8 mouse cellular contexts compared by ENCODE assay signal in the genomic region with DNA sequence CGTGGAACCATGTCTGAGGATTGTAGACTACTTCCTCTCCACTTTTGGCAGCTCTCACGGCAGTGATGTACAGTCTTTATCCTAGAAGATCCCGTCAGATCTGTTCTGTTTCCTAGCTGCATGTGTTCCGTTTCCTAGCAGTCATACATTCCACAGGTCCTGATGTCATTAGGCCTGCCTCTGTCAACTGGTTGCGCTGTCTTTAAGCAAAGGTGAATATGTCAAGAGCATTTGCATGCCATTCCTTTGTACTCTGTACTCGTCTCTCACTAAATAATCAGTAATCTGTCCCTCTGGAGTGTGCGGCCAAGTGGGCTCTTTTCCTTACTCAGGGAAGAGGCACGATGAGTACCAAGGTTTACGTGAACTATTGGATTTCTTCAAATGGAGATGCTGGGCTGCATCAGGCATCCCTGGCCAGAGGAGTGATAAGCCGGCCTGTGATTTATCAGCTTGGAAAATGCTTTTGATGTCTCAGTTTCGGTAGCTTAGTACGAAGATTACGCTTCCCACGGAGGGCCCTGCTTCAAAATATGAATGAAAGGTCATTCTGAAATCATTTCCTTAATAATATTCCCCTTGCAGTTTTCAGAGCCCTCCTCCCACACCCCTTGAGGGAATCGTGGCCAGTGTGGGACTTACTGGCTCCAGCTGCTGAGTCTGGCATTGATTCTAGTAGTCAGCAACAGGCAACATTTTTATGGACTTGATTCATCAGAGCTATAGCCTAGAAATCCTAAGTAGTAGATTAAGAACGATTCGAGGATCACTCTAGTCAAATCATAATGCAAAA. TPM values are rescaled to one million over a fixed set of nuclear protein-coding genes. Genes with fewer than 3 reads are reported as not detected.
DNase-seq lines count a peak whose midpoint lies in the region; ATAC-seq lines count a peak whose summit lies in the region.

No protein-coding gene starts in this region.

- WGBS in embryonic facial prominence, embryonic 14.5 days, result 38% methylated on average over 17 of the region's 17 CpGs
- 40% methylated on average over 17 of the region's 17 CpGs for WGBS in hindbrain, embryonic 10.5 days

- H3K4me3 ChIP-seq in embryonic facial prominence, embryonic 14.5 days (ENCODE audit: low read depth, low read length), result peak overlapping the region; percentile 72
- H3K4me3 ChIP-seq in hindbrain, embryonic 10.5 days, result peak overlapping the region; percentile 81

- no peak for ATAC-seq in embryonic facial prominence, embryonic 14.5 days (ENCODE audit: low read depth)
- ATAC-seq in activated CD4-positive, CD25-positive, alpha-beta regulatory T cell, adult 4 months, result no peak

- H3K27ac ChIP-seq in embryonic facial prominence, embryonic 14.5 days (replicated peaks; ENCODE audit: low read depth, low read length), result no peak overlapping the region
- H3K27ac ChIP-seq in hindbrain, embryonic 10.5 days, result no peak overlapping the region

- H3K9ac ChIP-seq in embryonic facial prominence, embryonic 14.5 days (ENCODE audit: low read depth, low read length), result 0 out of 2 replicates have a peak overlapping the region, but pooled peaks have one; percentile 0

- DNase-seq in cerebellum, adult 9-10 months, result peak; percentile 13
- DNase-seq in cerebellum, adult 11-12 months, result no peak
- DNase-seq in embryonic facial prominence, embryonic 14.5 days (ENCODE audit: low spot score), result peak; percentile 71
- DNase-seq in hindbrain, embryonic 10.5 days (ENCODE audit: low spot score), result peak; percentile 28
- peak; percentile 48 for DNase-seq in lung, postnatal 36 days
- no peak for DNase-seq in adrenal gland, adult 8-10 months
- no peak for DNase-seq in urinary bladder, postnatal 4 days (ENCODE audit: low spot score in 2 of 2)

- no peaks in the 10 kb centered on the region for H3K36me3 ChIP-seq in embryonic facial prominence, embryonic 14.5 days (ENCODE audit: control insufficient read depth, insufficient read depth, low read length)
- H3K36me3 ChIP-seq in hindbrain, embryonic 10.5 days, result no peaks in the 10 kb centered on the region

- H3K27me3 ChIP-seq in embryonic facial prominence, embryonic 14.5 days (replicated peaks; ENCODE audit: control insufficient read depth, insufficient read depth, low read length), result no peaks in the 10 kb centered on the region
- H3K27me3 ChIP-seq in hindbrain, embryonic 10.5 days (ENCODE audit: insufficient read depth, poor library complexity, severe bottlenecking), result no peaks in the 10 kb centered on the region; the same call in 1 of the 2 replicates

- no peaks in the 10 kb centered on the region for H3K9me3 ChIP-seq in embryonic facial prominence, embryonic 14.5 days (ENCODE audit: control insufficient read depth, low read length)
- no peaks in the 10 kb centered on the region for H3K9me3 ChIP-seq in hindbrain, embryonic 10.5 days

- peak overlapping the region; percentile 80 for H3K4me2 ChIP-seq in embryonic facial prominence, embryonic 14.5 days (ENCODE audit: low read depth, low read length)

- H3K4me1 ChIP-seq in embryonic facial prominence, embryonic 14.5 days (ENCODE audit: control insufficient read depth, insufficient read depth, low read length), result peaks cover 11% of the 10 kb centered on the region
- peaks cover 53% of the 10 kb centered on the region for H3K4me1 ChIP-seq in hindbrain, embryonic 10.5 days (replicated peaks)

RNA-seq across cellular contexts. Expression of a gene that starts 4.2 kb away (rescaled TPM):
- 26.0 and 29.5 TPM in 2 replicates for polyA plus RNA-seq in embryonic facial prominence, embryonic 14.5 days (2014; fragmentation: Nextera tagmentation; extraction: Ambion mirVana)
- polyA plus RNA-seq in hindbrain, embryonic 10.5 days (2016; fragmentation: Nextera tagmentation; extraction: Ambion mirVana), result 16.0 and 23.3 TPM in 2 replicates
- 10 to 100 TPM in 1 of 4 experiments, 1 to 10 TPM in 3; 3.3 to 10.2 (median 6.3) TPM for total RNA-seq in adrenal gland, adult 8-10 months (2022)
- polyA plus RNA-seq in activated CD4-positive, CD25-positive, alpha-beta regulatory T cell, adult 4 months (2017; shearing (Covaris generic)), result 1 to 10 TPM in 1 of 2 experiments, not detected in 1; 1.4 TPM

Comparison
In these comparisons a context has a peak if more than half of its experiments do, and no peak if none do; other contexts are left out.
1. DNase-seq: peak in cerebellum, adult 9-10 months (single experiment), embryonic facial prominence, embryonic 14.5 days (single experiment), hindbrain, embryonic 10.5 days (single experiment) and lung, postnatal 36 days (single experiment); none in cerebellum, adult 11-12 months (single experiment), adrenal gland, adult 8-10 months (single experiment) and urinary bladder, postnatal 4 days (0 of 2).